Comparison of ENCODE assay signal across 7 mouse cellular contexts in the genomic region with DNA sequence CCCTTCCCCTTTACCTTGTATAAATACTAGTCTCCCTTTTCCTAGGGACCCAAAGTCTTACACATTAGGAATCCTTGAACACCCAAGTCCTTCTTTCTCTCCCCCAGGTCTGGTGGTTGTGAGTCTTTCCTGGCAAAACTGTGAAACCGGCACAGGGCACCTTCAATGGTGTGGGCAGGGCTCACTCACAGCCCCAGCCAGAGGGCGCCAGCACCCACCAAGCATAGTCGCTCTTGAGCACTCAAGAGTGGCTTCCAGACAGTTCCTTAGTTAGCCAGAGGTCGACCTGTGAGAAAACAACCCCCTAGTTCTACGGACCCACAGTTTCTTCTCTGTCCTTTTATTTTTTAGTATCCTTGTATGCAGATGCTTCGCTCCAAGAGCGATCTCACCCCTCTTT. TPM values are rescaled to one million over a fixed set of nuclear protein-coding genes. Genes with fewer than 3 reads are reported as not detected.
A peak's percentile ranks its signal among the peaks of the same experiment; 100 is the strongest.
DNase-seq lines count a peak whose midpoint lies in the region; TF ChIP-seq lines count a peak whose summit lies in the region.

A gene (plus strand): TSS at position 275 of the 400 bp plus-strand sequence.

- H3K27ac ChIP-seq in embryonic facial prominence, embryonic 10.5 days (replicated peaks) = peak within 1 kb of the TSS; percentile 79
- H3K27ac ChIP-seq in limb, embryonic 10.5 days = peak within 1 kb of the TSS; percentile 76
- peak within 1 kb of the TSS; percentile 84 for H3K27ac ChIP-seq in midbrain, embryonic 10.5 days (replicated peaks)
- H3K27ac ChIP-seq in small intestine, adult 2 months (ENCODE audit: insufficient read depth, low read depth, low read length) = no peak within 1 kb of the TSS

- TF ChIP-seq POLR2A in brain, embryonic 14.5 days (IDR thresholded peaks at IDR 0.05; ENCODE audit: borderline replicate concordance, extremely low read depth, insufficient read depth, insufficient read length, poor library complexity, severe bottlenecking) = no peak
- no peak for TF ChIP-seq POLR2A in small intestine, adult 2 months (IDR thresholded peaks at IDR 0.05; ENCODE audit: low read depth, low read length)

- peak; percentile 82 for DNase-seq in brain, embryonic 14.5 days (ENCODE audit: low read depth)
- peak; percentile 52 for DNase-seq in embryonic facial prominence, embryonic 10.5 days (ENCODE audit: low spot score)
- peak; percentile 72 to 80 for DNase-seq in heart, adult 18-20 months
- peak; percentile 45 for DNase-seq in kidney, adult 11 months
- peak; percentile 41 for DNase-seq in limb, embryonic 10.5 days (ENCODE audit: low spot score)
- peak; percentile 30 for DNase-seq in midbrain, embryonic 10.5 days (ENCODE audit: low spot score)

- no peaks in the 10 kb centered on the region for H3K9me3 ChIP-seq in embryonic facial prominence, embryonic 10.5 days
- H3K9me3 ChIP-seq in limb, embryonic 10.5 days (replicated peaks) = no peaks in the 10 kb centered on the region
- H3K9me3 ChIP-seq in midbrain, embryonic 10.5 days (replicated peaks) = no peaks in the 10 kb centered on the region

- TF ChIP-seq CTCF in brain, embryonic 14.5 days (IDR thresholded peaks at IDR 0.05; ENCODE audit: borderline replicate concordance, extremely low read depth, insufficient read depth, insufficient read length) = peak; percentile 68
- TF ChIP-seq CTCF in small intestine, adult 2 months (IDR thresholded peaks at IDR 0.05; ENCODE audit: extremely low read depth, insufficient read length, insufficient replicate concordance, low read depth, low read length) = peak; percentile 49; the same call in 1 of the 2 replicates

- peaks cover 13% of the 10 kb centered on the region for H3K4me1 ChIP-seq in embryonic facial prominence, embryonic 10.5 days
- peaks cover 9% of the 10 kb centered on the region for H3K4me1 ChIP-seq in limb, embryonic 10.5 days
- peaks cover 17% of the 10 kb centered on the region for H3K4me1 ChIP-seq in midbrain, embryonic 10.5 days
- H3K4me1 ChIP-seq in small intestine, adult 2 months (ENCODE audit: control insufficient read depth, insufficient read depth, insufficient read length, low read length) = peaks cover 9% of the 10 kb centered on the region; the same call in 1 of the 2 replicates

- no peaks in the 10 kb centered on the region for H3K36me3 ChIP-seq in embryonic facial prominence, embryonic 10.5 days (replicated peaks)
- no peaks in the 10 kb centered on the region for H3K36me3 ChIP-seq in limb, embryonic 10.5 days
- H3K36me3 ChIP-seq in midbrain, embryonic 10.5 days = no peaks in the 10 kb centered on the region
- no peaks in the 10 kb centered on the region for H3K36me3 ChIP-seq in small intestine, adult 2 months (ENCODE audit: control insufficient read depth, insufficient read depth, low read length)

- WGBS in embryonic facial prominence, embryonic 10.5 days = 2% methylated on average over 7 of the region's 7 CpGs
- WGBS in limb, embryonic 10.5 days = 4% methylated on average over 7 of the region's 7 CpGs
- 2% methylated on average over 7 of the region's 7 CpGs for WGBS in midbrain, embryonic 10.5 days
- 3% methylated on average over 7 of the region's 7 CpGs for WGBS in small intestine, adult 2 months

- H3K27me3 ChIP-seq in embryonic facial prominence, embryonic 10.5 days (replicated peaks; ENCODE audit: low read depth, poor library complexity, severe bottlenecking) = peaks cover 39% of the 10 kb centered on the region
- H3K27me3 ChIP-seq in limb, embryonic 10.5 days (ENCODE audit: low read depth, poor library complexity, severe bottlenecking) = peaks cover 48% of the 10 kb centered on the region
- peaks cover 32% of the 10 kb centered on the region for H3K27me3 ChIP-seq in midbrain, embryonic 10.5 days (ENCODE audit: low read depth, poor library complexity, severe bottlenecking)
- peaks cover 18% of the 10 kb centered on the region for H3K27me3 ChIP-seq in small intestine, adult 2 months (ENCODE audit: control insufficient read depth, insufficient read depth, low read length)

- H3K4me3 ChIP-seq in embryonic facial prominence, embryonic 10.5 days = peak within 1 kb of the TSS; percentile 77
- H3K4me3 ChIP-seq in limb, embryonic 10.5 days = peak within 1 kb of the TSS; percentile 69
- H3K4me3 ChIP-seq in midbrain, embryonic 10.5 days = peak within 1 kb of the TSS; percentile 77
- H3K4me3 ChIP-seq in small intestine, adult 2 months (ENCODE audit: low read depth, low read length) = peak within 1 kb of the TSS; percentile 51

RNA-seq across cellular contexts. Expression of the gene that starts here (rescaled TPM):
- 42.0 and 96.2 TPM in 2 replicates for polyA plus RNA-seq in brain, embryonic 14.5 days (2012; rRNA removed)
- 3.2 and 5.6 TPM in 2 replicates for polyA plus RNA-seq in embryonic facial prominence, embryonic 10.5 days (2016; fragmentation: Nextera tagmentation; extraction: Ambion mirVana)
- total RNA-seq in heart, adult 18-20 months (2021) = 100 to 1,000 TPM; 369 to 400 TPM
- 1.7 and 1.9 TPM in 2 replicates for polyA plus RNA-seq in limb, embryonic 10.5 days (2016; fragmentation: Nextera tagmentation; extraction: Ambion mirVana)
- 5.6 and 10.9 TPM in 2 replicates for polyA plus RNA-seq in midbrain, embryonic 10.5 days (2016; fragmentation: Nextera tagmentation; extraction: Ambion mirVana)
- polyA plus RNA-seq in small intestine, adult 2 months (2012; rRNA removed) = 0.67 and 1.3 TPM in 2 replicates

Comparison
In these comparisons a context has a peak if more than half of its experiments do, and no peak if none do; other contexts are left out.
1. DNase-seq: peak in every context shown above with its lines; median percentile 82 in brain, embryonic 14.5 days; 76 in heart, adult 18-20 months; 52 in embryonic facial prominence, embryonic 10.5 days; 45 in kidney, adult 11 months; 41 in limb, embryonic 10.5 days; 30 in midbrain, embryonic 10.5 days.